Mouse (Mus musculus): ENCODE results near the gene S100a2.

DNA sequence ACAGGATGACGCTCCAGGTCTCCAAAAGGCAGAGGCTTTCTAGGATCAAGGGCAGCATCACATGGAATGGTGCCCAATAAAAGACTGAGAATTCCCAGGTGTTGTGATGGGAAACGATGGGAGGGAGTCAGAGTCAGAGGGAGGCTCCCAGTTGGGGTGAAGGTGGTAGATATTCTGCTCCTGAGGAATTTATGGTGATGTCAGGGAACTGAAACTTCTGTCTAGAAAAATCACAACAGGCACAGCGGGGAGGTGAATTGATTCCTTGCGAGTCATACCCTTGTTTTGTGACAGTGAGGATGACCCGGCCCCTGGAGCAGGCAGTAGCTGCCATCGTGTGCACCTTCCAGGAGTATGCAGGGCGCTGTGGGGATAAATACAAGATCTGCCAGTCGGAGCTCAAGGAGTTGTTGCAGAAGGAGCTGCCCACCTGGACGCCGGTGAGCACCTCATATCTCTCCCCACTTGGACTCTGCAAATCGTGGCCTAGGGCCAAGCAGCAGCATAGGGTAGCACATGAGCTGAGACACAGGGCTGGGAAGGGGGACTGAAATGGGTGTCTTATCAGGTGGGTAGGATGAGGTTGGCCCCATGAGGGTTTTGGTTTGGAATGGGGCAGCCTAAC lies 11.6 kb downstream of the S100a2 start, which contains the start of gene Gm42674:
- no peak for TF ChIP-seq CTCF (conservative IDR thresholded peaks at IDR 0.05; ENCODE audit: low read length)
- no peak for TF ChIP-seq POU5F1 (IDR thresholded peaks at IDR 0.05; ENCODE audit: borderline replicate concordance, low read length)
- TF ChIP-seq NANOG (IDR thresholded peaks at IDR 0.05; ENCODE audit: borderline replicate concordance, low read length) = no peak

All from E14TG2a.4 (cell line).